ENCODE assay signal across 9 mouse cellular contexts in the genomic region with DNA sequence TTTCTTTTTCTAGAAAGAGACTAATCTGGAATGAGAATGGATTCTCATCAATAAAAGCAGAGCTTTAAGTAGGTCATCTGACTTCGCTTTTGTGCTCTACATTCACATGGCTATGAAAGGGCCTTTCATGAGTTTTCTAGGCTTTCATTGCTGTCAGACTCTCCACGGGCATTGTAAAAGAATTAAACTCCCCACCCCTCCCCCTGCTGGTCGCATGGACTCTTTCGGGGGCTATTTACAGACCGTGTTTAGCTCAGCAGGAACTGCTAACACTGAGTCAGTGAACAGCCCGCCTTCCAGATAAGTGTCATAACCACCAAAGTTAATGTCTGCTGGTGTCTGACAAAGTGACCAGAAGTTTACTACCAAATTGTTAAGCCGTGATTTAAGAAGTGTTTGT. TPM values are rescaled to one million over a fixed set of nuclear protein-coding genes. Genes with fewer than 3 reads are reported as not detected.
DNase-seq lines count a peak whose midpoint lies in the region; ATAC-seq and TF ChIP-seq lines count a peak whose summit lies in the region.
"Had no signal": no experiment of that assay in that cellular context is flagged by ENCODE, and none has a peak within 500 bp of the region (broad histone marks: within the 10 kb centered on the region; RNA-seq: fewer than 3 reads in every experiment).

No protein-coding gene starts in this region.

- peak; percentile 29 for DNase-seq in kidney, postnatal 0 days (ENCODE audit: low spot score)
- DNase-seq in kidney, adult 11 months: no peak
- DNase-seq in embryo, embryonic 10.5 days (ENCODE audit: low spot score): peak; percentile 87
- DNase-seq in gastrocnemius, postnatal 14 days: peak; percentile 39
- peak; percentile 9 for DNase-seq in lung, postnatal 0 days (ENCODE audit: low spot score)
- DNase-seq in retina, postnatal 1 day: peak; percentile 94
- no peak for DNase-seq in adrenal gland, postnatal 25 days

- H3K9ac ChIP-seq in kidney, postnatal 0 days (ENCODE audit: low read depth, low read length): no peak overlapping the region
- no peak overlapping the region for H3K9ac ChIP-seq in intestine, embryonic 15.5 days
- no peak overlapping the region for H3K9ac ChIP-seq in lung, postnatal 0 days (replicated peaks; ENCODE audit: low read depth)

- 35% methylated on average over 7 of the region's 7 CpGs for WGBS in kidney, postnatal 0 days
- 27% methylated on average over 7 of the region's 7 CpGs for WGBS in intestine, embryonic 15.5 days
- WGBS in lung, postnatal 0 days: 39% methylated on average over 7 of the region's 7 CpGs

- intact Hi-C loops in gastrocnemius, postnatal 14 days (cut with DNase I; ENCODE audit: low total_unique reads): no loop called here

- no peaks in the 10 kb centered on the region for H3K27me3 ChIP-seq in kidney, postnatal 0 days (ENCODE audit: insufficient read depth, low read length)
- no peaks in the 10 kb centered on the region for H3K27me3 ChIP-seq in intestine, embryonic 15.5 days (replicated peaks)
- H3K27me3 ChIP-seq in lung, postnatal 0 days (replicated peaks; ENCODE audit: insufficient read depth, low read length): no peaks in the 10 kb centered on the region

- no peaks in the 10 kb centered on the region for H3K36me3 ChIP-seq in kidney, postnatal 0 days (ENCODE audit: insufficient read depth, low read length)
- no peaks in the 10 kb centered on the region for H3K36me3 ChIP-seq in intestine, embryonic 15.5 days
- no peaks in the 10 kb centered on the region for H3K36me3 ChIP-seq in lung, postnatal 0 days (ENCODE audit: insufficient read depth, low read length)

- TF ChIP-seq EP300 in lung, postnatal 0 days (IDR thresholded peaks at IDR 0.05): no peak

- no peak overlapping the region for H3K27ac ChIP-seq in kidney, postnatal 0 days
- H3K27ac ChIP-seq in intestine, embryonic 15.5 days: no peak overlapping the region
- no peak overlapping the region for H3K27ac ChIP-seq in lung, postnatal 0 days (ENCODE audit: low read length)

- H3K4me3 ChIP-seq in kidney, postnatal 0 days (replicated peaks; ENCODE audit: low read depth, low read length): no peak overlapping the region
- H3K4me3 ChIP-seq in intestine, embryonic 15.5 days (replicated peaks): no peak overlapping the region
- H3K4me3 ChIP-seq in lung, postnatal 0 days (ENCODE audit: low read depth, low read length): no peak overlapping the region
- H3K4me3 ChIP-seq: erythroblast, embryonic 14.5 days had no signal

- 0 out of 2 replicates have a peak, but pooled peaks cover 5% of the 10 kb centered on the region for H3K4me1 ChIP-seq in kidney, postnatal 0 days (replicated peaks; ENCODE audit: insufficient read depth, low read length)
- 0 out of 2 replicates have a peak, but pooled peaks cover 2% of the 10 kb centered on the region for H3K4me1 ChIP-seq in intestine, embryonic 15.5 days (replicated peaks)
- H3K4me1 ChIP-seq in lung, postnatal 0 days (ENCODE audit: insufficient read depth, low read depth, low read length): no peaks in the 10 kb centered on the region

- H3K4me2 ChIP-seq in kidney, postnatal 0 days (ENCODE audit: low read length): no peak overlapping the region
- H3K4me2 ChIP-seq in intestine, embryonic 15.5 days (replicated peaks): no peak overlapping the region
- H3K4me2 ChIP-seq in lung, postnatal 0 days (replicated peaks; ENCODE audit: low read depth, low read length): no peak overlapping the region

- H3K9me3 ChIP-seq in kidney, postnatal 0 days (replicated peaks; ENCODE audit: low read length): no peaks in the 10 kb centered on the region
- H3K9me3 ChIP-seq in intestine, embryonic 15.5 days: no peaks in the 10 kb centered on the region
- no peaks in the 10 kb centered on the region for H3K9me3 ChIP-seq in lung, postnatal 0 days (ENCODE audit: low read length)

- no peak for ATAC-seq in kidney, postnatal 0 days (replicated peaks; ENCODE audit: low FRiP score, low read depth)
- peak; percentile 55 for ATAC-seq in intestine, embryonic 15.5 days
- no peak for ATAC-seq in lung, postnatal 0 days

- TF ChIP-seq CTCF in kidney, postnatal 0 days (IDR thresholded peaks at IDR 0.05; ENCODE audit: low read depth): peak; percentile 31; the same call in 1 of the 2 replicates
- TF ChIP-seq CTCF in lung, postnatal 0 days (IDR thresholded peaks at IDR 0.05): no peak

RNA-seq across cellular contexts. Expression of a gene that starts 41.5 kb away (rescaled TPM):
- 72.9 and 80.3 TPM in 2 replicates for polyA plus RNA-seq in kidney, postnatal 0 days (2015; fragmentation: Nextera tagmentation; extraction: Ambion mirVana)
- 10 to 100 TPM; 28.6 to 33.0 TPM for total RNA-seq in gastrocnemius, postnatal 14 days (2021)
- 71.9 and 73.9 TPM in 2 replicates for polyA plus RNA-seq in intestine, embryonic 15.5 days (2015; fragmentation: Nextera tagmentation; extraction: Ambion mirVana)
- 46.1 and 52.1 TPM in 2 replicates for polyA plus RNA-seq in lung, postnatal 0 days (2015; fragmentation: Nextera tagmentation; extraction: Ambion mirVana)
- 115 and 144 TPM in 2 replicates for total RNA-seq in adrenal gland, postnatal 25 days (2021)

Comparison
In these comparisons a context has a peak if more than half of its experiments do, and no peak if none do; other contexts are left out.
1. DNase-seq: peak in kidney, postnatal 0 days (single experiment), embryo, embryonic 10.5 days (single experiment), gastrocnemius, postnatal 14 days (single experiment), lung, postnatal 0 days (single experiment) and retina, postnatal 1 day (single experiment); none in kidney, adult 11 months (single experiment) and adrenal gland, postnatal 25 days (single experiment).